Mouse (Mus musculus) ES-E14 (cell line): Measurements from ENCODE around the gene Map4.

Source experiments
- CHD2 ChIP-seq: IDR thresholded peaks from 2 replicates; pipeline ENCODE4 v1.6.1; 2014; ENCODE audit warnings: mild to moderate bottlenecking, low read depth, low read length, inconsistent platforms
- HCFC1 ChIP-seq: IDR thresholded peaks from 2 replicates; pipeline ENCODE4 v1.6.1; 2012; ENCODE audit warnings: low read length, inconsistent platforms, borderline replicate concordance; ENCODE audit not compliant: insufficient read depth
- MAFK ChIP-seq: IDR thresholded peaks from 2 replicates; pipeline ENCODE4 v1.6.1; 2014; ENCODE audit warnings: mild to moderate bottlenecking, low read depth, low read length, inconsistent platforms; ENCODE audit not compliant: insufficient read depth
- ZC3H11A ChIP-seq: IDR thresholded peaks from 2 replicates; pipeline ENCODE4 v1.6.1; 2012; ENCODE audit warnings: low read depth, mild to moderate bottlenecking, inconsistent platforms, low read length, borderline replicate concordance
- ZNF384 ChIP-seq: IDR thresholded peaks from 2 replicates; pipeline ENCODE4 v1.6.1; 2012; ENCODE audit warnings: low read depth, low read length, inconsistent platforms

GRCm38 (mm10) chr9:110070358-110070757 lies 139.1 kb downstream of the Map4 start:
- no peak for TF ChIP-seq HCFC1
- no peak for TF ChIP-seq ZNF384
- no peak for TF ChIP-seq ZC3H11A
- TF ChIP-seq MAFK = no peak
- no peak for TF ChIP-seq CHD2
